Comparison of ENCODE assay signal across 8 mouse cellular contexts in the genomic region with DNA sequence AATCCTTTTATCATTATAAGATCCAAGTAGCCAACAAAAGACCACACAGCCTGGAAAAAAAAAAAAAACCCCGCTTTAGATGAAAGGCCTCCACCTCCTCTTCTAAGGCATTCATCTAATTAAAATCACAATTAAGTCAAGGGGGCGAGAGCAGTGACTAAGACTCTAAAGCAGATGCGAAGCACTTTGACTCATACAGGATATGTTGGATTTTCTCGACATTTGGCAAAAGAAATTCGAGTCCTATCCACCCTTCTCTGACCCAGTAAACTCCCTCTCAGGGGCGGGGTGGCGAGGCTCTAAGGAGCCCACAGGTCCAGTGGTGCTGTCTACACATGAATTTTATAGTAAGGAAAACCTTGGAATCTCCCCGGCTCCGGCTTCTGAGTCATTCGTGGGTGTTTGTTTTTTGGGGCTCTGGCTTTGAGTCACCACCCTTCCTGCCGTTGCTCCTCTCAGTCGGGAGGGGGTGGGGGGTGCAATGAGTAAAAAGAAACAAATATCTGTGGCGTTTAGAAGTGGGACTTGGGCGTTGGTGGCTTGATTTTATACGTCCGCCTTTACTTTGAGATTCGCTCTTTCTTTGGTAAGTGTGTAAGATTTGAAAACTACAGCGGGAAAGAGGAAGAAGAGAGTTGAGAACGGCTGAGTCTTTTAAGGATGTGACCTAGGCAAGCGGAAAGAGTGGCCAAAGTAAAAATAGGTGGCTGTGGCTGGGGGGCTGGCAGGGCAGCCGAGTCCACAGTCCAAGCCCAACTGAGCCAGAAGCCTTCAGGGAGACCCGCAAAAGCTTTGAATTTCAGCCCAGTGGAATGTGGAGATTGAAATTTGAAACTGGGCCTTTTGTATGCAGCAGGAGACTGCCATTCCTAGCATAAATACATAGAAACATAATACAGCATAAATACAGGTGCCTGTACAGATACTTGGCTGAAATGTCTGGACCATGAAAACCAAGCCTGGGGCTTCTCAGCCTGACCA.
DNase-seq lines count a peak whose midpoint lies in the region; ATAC-seq and TF ChIP-seq lines count a peak whose summit lies in the region.

No protein-coding gene starts in this region.

- peak overlapping the region; percentile 17; the same call in 1 of the 2 replicates for H3K27ac ChIP-seq in hindbrain, postnatal 0 days

- H3K9me3 ChIP-seq in hindbrain, postnatal 0 days (ENCODE audit: low read length), result no peaks in the 10 kb centered on the region
- no peaks in the 10 kb centered on the region for H3K9me3 ChIP-seq in megakaryocyte, embryonic 14.5 days

- H3K4me3 ChIP-seq in hindbrain, postnatal 0 days (ENCODE audit: low read length), result peak overlapping the region; percentile 27
- H3K4me3 ChIP-seq in megakaryocyte, embryonic 14.5 days (replicated peaks), result peak overlapping the region; percentile 88

- H3K27me3 ChIP-seq in hindbrain, postnatal 0 days (ENCODE audit: insufficient read depth, low read length), result no peaks in the 10 kb centered on the region
- H3K27me3 ChIP-seq in megakaryocyte, embryonic 14.5 days (replicated peaks), result no peaks in the 10 kb centered on the region

- no peaks in the 10 kb centered on the region for H3K36me3 ChIP-seq in hindbrain, postnatal 0 days (ENCODE audit: insufficient read depth, low read length)
- H3K36me3 ChIP-seq in megakaryocyte, embryonic 14.5 days (replicated peaks; ENCODE audit: low read length), result no peaks in the 10 kb centered on the region

- peak overlapping the region; percentile 56 for H3K4me2 ChIP-seq in hindbrain, postnatal 0 days (ENCODE audit: low read depth, low read length)

- 0 out of 2 replicates have a peak overlapping the region, but pooled peaks have one; percentile 9 for H3K9ac ChIP-seq in hindbrain, postnatal 0 days (replicated peaks; ENCODE audit: low read length)

- peak; percentile 71 for ATAC-seq in common myeloid progenitor, adult 5-6 weeks (replicated peaks; ENCODE audit: low read depth, poor library complexity, severe bottlenecking)
- 0 out of 2 replicates have a peak, but pooled peaks have one; percentile 21 for ATAC-seq in hindbrain, postnatal 0 days

- TF ChIP-seq CTCF in hindbrain, postnatal 0 days (IDR thresholded peaks at IDR 0.05; ENCODE audit: low read depth), result no peak

- 0 out of 2 replicates have a peak, but pooled peaks cover 3% of the 10 kb centered on the region for H3K4me1 ChIP-seq in hindbrain, postnatal 0 days (ENCODE audit: insufficient read depth, low read length)
- peaks cover 35% of the 10 kb centered on the region for H3K4me1 ChIP-seq in megakaryocyte, embryonic 14.5 days

- peak; percentile 88 for DNase-seq in NIH3T3 (ENCODE audit: low read depth)
- peak; percentile 30 to 39 for DNase-seq in gastrocnemius, adult 8-10 months (ENCODE audit: low spot score in 2 of 2)
- DNase-seq in hindbrain, postnatal 0 days (ENCODE audit: low spot score), result no peak
- DNase-seq in left cerebral cortex, adult 9 months (ENCODE audit: low spot score in 2 of 2), result peak; percentile 52 to 77
- DNase-seq in right cerebral cortex, postnatal 4 days, result peak; percentile 7
- DNase-seq in testis, postnatal 14 days (ENCODE audit: low spot score), result no peak

- WGBS in hindbrain, postnatal 0 days, result 9% methylated on average over 22 of the region's 22 CpGs

Comparison
In these comparisons a context has a peak if more than half of its experiments do, and no peak if none do; other contexts are left out.
1. DNase-seq: peak in NIH3T3 (single experiment), gastrocnemius, adult 8-10 months (2 of 2), left cerebral cortex, adult 9 months (2 of 2) and right cerebral cortex, postnatal 4 days (single experiment); none in hindbrain, postnatal 0 days (single experiment) and testis, postnatal 14 days (single experiment).